Mouse (Mus musculus) lung, postnatal 25 days (tissue): Measurements from ENCODE around the gene Rnf150.
A peak's percentile ranks its signal among the peaks of the same experiment; 100 is the strongest.
"Not testable (repeated sequence)": the region's sequence is repeated elsewhere in the genome, so short reads cannot be mapped to it uniquely, and the experiment has no call there.

Experiments used
- DNase-seq: peaks from one replicate; pipeline ENCODE4 v3.0.0; 2022; ENCODE audit warnings: low spot score

The Rnf150 gene

GRCm38 (mm10) chr8:83078701-83079533 is 215.8 kb downstream of the Rnf150 start:
- peak; percentile 33 for DNase-seq

DNA sequence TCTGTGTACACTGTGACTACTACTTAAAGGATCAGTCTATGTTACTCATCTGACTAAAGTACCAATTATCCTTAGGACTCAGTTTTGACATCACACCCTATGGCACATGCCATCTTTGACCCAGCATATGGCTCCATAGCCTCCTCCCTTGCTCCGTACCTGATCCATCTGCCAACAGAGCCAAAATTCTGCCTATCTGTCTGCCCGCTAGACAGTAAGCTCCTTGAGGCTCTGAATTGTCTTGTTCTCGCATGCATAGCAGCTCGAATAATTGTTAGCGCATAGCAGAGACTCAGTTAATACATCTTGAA is 216.3 kb downstream of the Rnf150 start:
- DNase-seq, result no peak

DNA sequence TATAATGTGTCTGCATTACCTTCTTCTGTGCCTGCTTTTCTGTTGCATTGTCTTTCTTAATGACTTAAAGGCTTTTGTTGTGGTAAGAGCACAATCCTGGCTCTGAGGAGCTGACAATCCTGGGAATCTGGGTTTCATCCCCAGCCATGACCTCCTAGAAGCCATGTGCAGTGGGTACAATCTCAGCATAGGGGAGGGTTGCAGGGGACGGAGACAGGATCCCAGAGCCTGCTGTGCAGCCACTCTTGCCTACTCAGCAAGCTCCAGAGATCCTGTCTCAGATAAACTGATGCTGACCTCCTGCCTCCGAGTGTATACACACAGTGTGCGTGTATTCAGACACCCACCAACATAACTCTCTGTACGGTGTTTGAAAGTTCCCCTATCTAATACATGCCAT is 218.1 kb downstream of the Rnf150 start:
- DNase-seq, result no peak

DNA sequence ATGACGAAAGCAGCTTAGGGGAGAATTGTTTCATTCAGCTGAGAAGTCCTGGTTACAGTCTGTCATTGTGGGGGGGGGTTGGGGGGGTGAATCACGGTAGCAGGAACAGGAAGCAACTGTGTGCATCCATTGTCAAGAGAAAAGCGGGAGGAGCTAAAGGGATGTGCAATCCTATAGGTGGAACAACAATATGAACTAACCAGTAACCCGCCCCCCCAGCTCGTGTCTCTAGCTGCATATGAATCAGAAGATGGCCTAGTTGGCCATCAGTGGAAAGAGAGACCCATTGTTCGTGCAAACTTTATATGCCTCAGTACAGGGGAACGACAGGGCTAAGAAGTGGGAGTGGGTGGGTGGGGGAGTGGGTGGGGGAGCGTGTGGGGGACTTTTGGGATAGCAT is 218.7 kb downstream of the Rnf150 start:
- DNase-seq, result not testable (repeated sequence)

DNA sequence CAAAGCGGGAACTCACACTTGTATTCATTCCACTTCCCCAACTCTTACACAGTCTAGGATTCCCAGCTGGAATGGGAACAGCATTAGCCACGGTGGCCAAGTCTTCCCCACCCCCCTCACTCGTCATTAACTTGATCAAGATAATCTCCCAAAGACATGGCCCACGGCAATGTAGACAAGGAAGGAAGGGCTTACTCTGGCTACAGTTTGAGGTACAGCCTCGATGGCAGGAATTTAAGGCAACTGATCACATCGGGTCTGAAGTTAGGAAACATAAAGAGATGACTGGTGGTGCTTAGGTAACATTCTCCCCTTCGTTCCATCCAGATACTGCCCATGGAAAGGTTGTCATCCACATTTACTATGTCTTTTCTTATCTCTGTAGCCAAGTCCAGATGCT is 219.1 kb downstream of the Rnf150 start:
- no peak for DNase-seq

GRCm38 (mm10) chr8:83083452-83083851 is 220.3 kb downstream of the Rnf150 start:
- no peak for DNase-seq

DNA sequence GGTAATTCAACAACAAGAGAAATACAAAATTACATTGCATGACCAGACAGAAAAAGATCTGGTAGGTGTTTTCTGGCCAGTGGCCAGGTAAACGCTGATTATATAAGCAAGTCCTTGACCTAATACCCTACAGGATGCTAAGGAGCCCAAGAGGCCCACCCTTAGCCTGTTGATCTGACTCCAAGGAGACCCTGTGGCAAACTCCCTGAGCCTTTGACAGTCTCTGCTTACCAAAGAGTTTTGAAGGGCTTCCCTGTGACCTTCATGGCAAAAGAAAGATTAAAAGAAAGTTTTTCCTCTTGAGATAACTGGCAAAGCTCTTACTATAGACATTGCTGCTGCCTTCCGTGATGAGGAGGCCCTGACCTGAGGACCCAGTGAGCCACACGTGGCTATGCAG is 222.4 kb downstream of the Rnf150 start:
- DNase-seq, result no peak

- DNase-seq, result no peak
Measured at GRCm38 (mm10) chr8:83086625-83087024, 223.5 kb downstream of the Rnf150 start.

DNA sequence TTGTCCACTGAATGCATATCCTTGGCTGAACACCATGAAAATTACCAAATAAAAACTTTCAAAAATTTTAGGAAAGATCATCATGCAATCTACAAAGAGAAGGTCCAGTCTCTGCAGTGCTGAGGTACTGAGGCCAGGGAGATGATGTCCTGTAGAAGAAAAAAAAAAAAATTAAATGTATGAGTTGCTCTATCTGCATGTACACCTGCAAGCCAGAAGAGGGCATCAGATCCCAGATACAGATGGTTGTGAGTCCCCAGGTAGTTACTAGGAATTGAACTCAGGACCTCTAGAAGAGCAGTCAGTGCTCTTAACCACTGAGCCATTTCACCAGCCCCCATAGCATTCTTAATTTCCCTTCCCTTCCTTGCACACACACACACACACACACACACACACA is 224.4 kb downstream of the Rnf150 start:
- no peak for DNase-seq

DNA sequence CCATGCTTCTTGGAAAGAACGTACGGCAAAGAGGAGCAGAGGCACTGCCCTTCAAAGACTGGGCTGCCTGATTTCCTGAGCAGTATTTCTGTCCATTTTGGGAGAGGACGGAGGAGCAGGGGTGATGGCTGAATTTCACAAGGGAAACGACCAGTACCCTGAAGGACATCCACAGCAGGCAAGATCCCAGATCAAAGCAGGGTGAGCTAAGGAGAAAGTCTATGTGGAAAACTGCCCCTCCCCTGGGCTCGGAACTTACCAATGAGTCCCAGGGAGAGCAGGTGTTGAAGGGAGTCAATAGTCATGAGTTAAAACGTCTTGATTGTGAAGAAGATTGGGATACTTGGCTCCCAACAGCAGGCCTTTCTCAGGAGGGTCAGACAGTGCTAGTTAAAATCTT is 225.0 kb downstream of the Rnf150 start:
- no peak for DNase-seq

DNA sequence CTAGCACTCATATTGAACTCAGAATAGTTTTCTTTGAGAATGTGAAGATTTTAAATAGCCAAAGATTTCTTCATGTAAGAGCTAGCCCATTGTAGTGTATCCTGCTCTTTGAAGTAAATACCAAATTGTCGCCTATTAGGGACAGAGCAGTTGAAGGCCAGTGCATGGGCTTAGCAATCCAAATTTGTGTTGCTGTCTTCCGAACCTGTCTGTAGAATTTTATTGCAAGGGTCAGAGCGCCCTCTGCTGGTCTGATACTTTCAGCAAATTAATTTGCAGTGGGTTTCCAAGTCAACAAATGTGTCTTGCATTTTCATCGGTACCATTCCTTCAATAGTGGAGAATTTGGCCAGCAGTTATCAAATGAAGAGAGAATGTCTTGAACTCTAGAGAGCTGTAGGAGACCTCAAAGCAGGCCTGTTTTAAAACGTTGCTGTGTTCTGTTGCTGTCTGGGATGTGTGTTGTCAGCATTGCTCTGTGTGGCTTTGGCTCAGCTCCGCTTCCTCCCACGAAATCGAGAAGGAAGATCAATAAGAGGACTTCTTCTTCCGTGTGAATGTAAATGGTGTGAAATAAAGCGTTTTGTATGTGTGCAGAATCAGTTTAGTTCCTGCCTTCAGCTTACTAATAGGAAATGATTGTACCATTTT is 226.3 kb downstream of the Rnf150 start:
- DNase-seq, result peak; percentile 83

DNA sequence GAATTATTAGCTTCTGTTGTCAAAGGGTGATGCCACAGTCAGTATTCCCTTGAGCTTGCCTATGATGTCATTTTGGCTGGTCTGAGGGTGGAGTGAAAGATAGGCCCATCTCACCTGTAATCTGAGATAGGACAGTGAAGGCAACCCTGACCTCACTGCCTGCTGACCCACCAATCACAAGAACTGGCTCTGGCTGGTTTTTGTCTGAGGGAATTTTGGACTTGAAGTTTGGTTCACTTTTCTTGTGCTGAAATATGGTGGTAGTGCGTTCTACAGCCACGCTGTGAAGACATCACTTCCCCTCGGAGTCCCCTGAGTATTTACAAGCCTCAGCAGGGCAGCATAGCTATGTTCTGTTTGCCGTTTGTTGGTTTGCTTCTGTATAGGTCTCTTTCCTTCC is 227.3 kb downstream of the Rnf150 start:
- DNase-seq, result no peak

DNA sequence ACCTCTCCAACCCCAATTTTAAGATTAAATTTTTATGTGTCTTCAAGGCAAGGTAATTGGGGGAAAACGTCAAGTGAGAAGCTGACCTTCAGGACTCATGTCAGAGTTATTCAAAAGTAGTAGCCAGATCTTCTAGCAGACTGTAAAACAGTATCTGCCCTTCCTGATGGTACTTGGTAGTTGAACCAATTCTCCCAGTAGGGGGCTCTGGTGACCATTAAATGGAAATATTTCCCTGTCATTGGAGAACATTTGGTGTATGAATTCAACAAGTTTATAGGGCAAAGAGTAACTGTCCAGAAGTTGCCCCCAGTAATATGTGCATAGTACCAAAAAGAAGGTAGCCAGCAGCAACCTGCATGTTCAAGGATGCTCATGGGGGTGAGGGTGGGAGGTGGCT is 236.9 kb downstream of the Rnf150 start:
- DNase-seq, result peak; percentile 37

- peak; percentile 23 for DNase-seq
Measured at GRCm38 (mm10) chr8:83102957-83103510, 239.9 kb downstream of the Rnf150 start.

- no peak for DNase-seq
Measured at GRCm38 (mm10) chr8:83103968-83104367, 240.8 kb downstream of the Rnf150 start.

GRCm38 (mm10) chr8:83109756-83110155 is 246.6 kb downstream of the Rnf150 start:
- peak; percentile 10 for DNase-seq

DNA sequence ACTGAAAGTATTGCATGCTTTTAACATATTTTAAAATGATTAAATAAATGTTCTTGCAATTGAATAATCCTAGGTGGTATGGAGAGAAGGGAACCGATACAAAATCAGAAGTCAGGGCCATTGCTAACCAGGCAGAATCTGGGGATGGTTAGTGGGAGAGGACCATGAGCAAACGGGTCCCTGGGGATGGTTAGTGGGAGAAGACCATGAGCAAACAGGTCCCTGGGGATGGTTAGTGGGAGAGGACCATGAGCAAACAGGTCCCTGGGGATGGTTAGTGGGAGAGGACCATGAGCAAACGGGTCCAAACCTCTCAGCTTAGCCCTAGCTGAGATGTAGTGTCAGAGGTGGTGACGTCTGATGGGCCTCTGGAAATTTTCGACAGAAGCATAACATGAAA is 247.0 kb downstream of the Rnf150 start:
- no peak for DNase-seq

- DNase-seq, result no peak
Measured at GRCm38 (mm10) chr8:83135086-83135485, 271.9 kb downstream of the Rnf150 start.

DNA sequence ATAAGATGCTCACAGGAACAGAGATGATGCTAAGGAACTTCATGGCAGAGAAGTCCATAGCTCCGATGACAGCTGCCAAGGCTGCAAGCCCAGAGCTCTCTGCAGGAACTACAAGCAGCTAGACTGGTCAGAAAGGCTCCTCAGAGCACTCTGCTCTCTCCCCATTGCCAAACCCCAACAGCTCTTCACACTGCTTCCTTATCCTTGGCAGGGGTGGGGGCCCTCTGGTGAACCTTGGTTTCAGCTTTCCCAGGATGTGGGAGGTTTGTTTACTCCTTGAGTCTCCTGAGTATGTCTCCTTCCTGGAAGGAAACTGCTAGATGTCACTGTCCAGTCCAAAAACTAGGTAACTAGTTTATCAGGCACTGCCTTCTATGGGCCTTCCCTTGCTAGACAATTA is 276.9 kb downstream of the Rnf150 start:
- DNase-seq, result no peak

DNA sequence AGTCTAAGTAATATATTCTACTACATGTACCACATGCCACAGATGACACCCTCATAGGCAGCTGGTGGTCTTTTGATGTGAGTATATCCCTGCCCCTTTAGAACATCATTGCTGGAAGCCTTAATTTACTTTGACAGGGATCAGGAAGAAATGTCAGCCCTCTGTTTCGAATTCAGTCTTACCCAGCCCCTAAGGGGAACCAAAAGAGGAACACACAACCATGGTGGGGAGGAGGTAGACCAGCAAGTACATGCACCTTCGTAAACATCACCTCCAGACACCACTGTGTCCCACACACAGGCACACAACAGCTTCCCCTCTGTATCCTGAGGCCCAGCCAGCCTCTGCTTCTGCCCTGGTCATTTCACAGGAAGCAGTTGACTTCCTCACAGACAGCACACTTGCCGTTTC is 277.6 kb downstream of the Rnf150 start:
- peak; percentile 24 for DNase-seq
